Comparison of ENCODE assay signal across 9 mouse cellular contexts in genomic region chr5:124206481-124207038, GRCm38 (mm10). TPM values are rescaled to one million over a fixed set of nuclear protein-coding genes. Genes with fewer than 3 reads are reported as not detected.
DNase-seq lines count a peak whose midpoint lies in the region; ATAC-seq lines count a peak whose summit lies in the region.
"Had no signal": no experiment of that assay in that cellular context is flagged by ENCODE, and none has a peak within 500 bp of the region (broad histone marks: within the 10 kb centered on the region; RNA-seq: fewer than 3 reads in every experiment).

No protein-coding gene starts in this region.

- H3K27ac ChIP-seq in embryonic facial prominence, embryonic 13.5 days: no peak overlapping the region
- H3K27ac ChIP-seq in hindbrain, embryonic 16.5 days (ENCODE audit: low read depth, low read length): no peak overlapping the region

- WGBS in embryonic facial prominence, embryonic 13.5 days: 23% methylated on average over 13 of the region's 13 CpGs
- 42% methylated on average over 13 of the region's 13 CpGs for WGBS in hindbrain, embryonic 16.5 days

- no peaks in the 10 kb centered on the region for H3K9me3 ChIP-seq in embryonic facial prominence, embryonic 13.5 days
- no peaks in the 10 kb centered on the region for H3K9me3 ChIP-seq in hindbrain, embryonic 16.5 days (ENCODE audit: control insufficient read depth, low read length)

- no peaks in the 10 kb centered on the region; the same call in 1 of the 2 replicates for H3K36me3 ChIP-seq in embryonic facial prominence, embryonic 13.5 days
- H3K36me3 ChIP-seq in hindbrain, embryonic 16.5 days (ENCODE audit: control insufficient read depth, insufficient read depth, low read length): no peaks in the 10 kb centered on the region

- H3K9ac ChIP-seq in embryonic facial prominence, embryonic 13.5 days: peak overlapping the region; percentile 27
- H3K9ac ChIP-seq in hindbrain, embryonic 16.5 days (ENCODE audit: low read depth, low read length): no peak overlapping the region

- no peaks in the 10 kb centered on the region for H3K27me3 ChIP-seq in embryonic facial prominence, embryonic 13.5 days
- no peaks in the 10 kb centered on the region for H3K27me3 ChIP-seq in hindbrain, embryonic 16.5 days (replicated peaks; ENCODE audit: control insufficient read depth, insufficient read depth, low read length)
- H3K27me3 ChIP-seq: CH12.LX had no signal

- ATAC-seq in embryonic facial prominence, embryonic 13.5 days (ENCODE audit: insufficient number of reproducible peaks, insufficient read depth, low FRiP score, low TSS enrichment, low read depth): no peak
- ATAC-seq in hindbrain, embryonic 16.5 days: peak; percentile 32; the same call in 1 of the 2 replicates
- ATAC-seq in megakaryocyte-erythroid progenitor cell, adult 5-6 weeks (replicated peaks; ENCODE audit: low FRiP score, low TSS enrichment, poor library complexity, severe bottlenecking): no peak

- DNase-seq in gastrocnemius, adult 18-20 months (ENCODE audit: low spot score): peak; percentile 78
- no peak for DNase-seq in gastrocnemius, postnatal 4 days (ENCODE audit: low spot score in 2 of 2)
- peak; percentile 73 for DNase-seq in lung, postnatal 25 days (ENCODE audit: low spot score)
- DNase-seq in layer of hippocampus, adult 11-12 months (ENCODE audit: low spot score): no peak
- no peak for DNase-seq in natural killer cell, adult 2 months (ENCODE audit: low spot score in 2 of 2)

- H3K4me2 ChIP-seq in embryonic facial prominence, embryonic 13.5 days: no peak overlapping the region
- H3K4me2 ChIP-seq in hindbrain, embryonic 16.5 days (ENCODE audit: low read length): no peak overlapping the region

- no peak overlapping the region for H3K4me3 ChIP-seq in embryonic facial prominence, embryonic 13.5 days
- no peak overlapping the region for H3K4me3 ChIP-seq in hindbrain, embryonic 16.5 days (ENCODE audit: low read length)

- H3K4me1 ChIP-seq in embryonic facial prominence, embryonic 13.5 days: peaks cover 33% of the 10 kb centered on the region
- peaks cover 11% of the 10 kb centered on the region for H3K4me1 ChIP-seq in hindbrain, embryonic 16.5 days (ENCODE audit: control insufficient read depth, insufficient read depth, low read depth, low read length)

RNA-seq across cellular contexts. Expression of gene Pitpnm2, which starts 43.0 kb away (rescaled TPM):
- 10 to 100 TPM; 19.6 to 20.9 TPM for total RNA-seq in gastrocnemius, adult 18-20 months (2021)
- 10 to 100 TPM; 24.7 to 28.9 TPM for total RNA-seq in gastrocnemius, postnatal 4 days (2021)
- polyA plus RNA-seq in embryonic facial prominence, embryonic 13.5 days (2015; fragmentation: Nextera tagmentation; extraction: Ambion mirVana): 4.6 and 4.8 TPM in 2 replicates
- 8.4 and 9.8 TPM in 2 replicates for polyA plus RNA-seq in hindbrain, embryonic 16.5 days (2015; fragmentation: Nextera tagmentation; extraction: Ambion mirVana)
- total RNA-seq in megakaryocyte-erythroid progenitor cell, adult 5-6 weeks (2014; fragmentation: Nextera tagmentation): 23.7 and 33.3 TPM in 2 replicates
- total RNA-seq in megakaryocyte-erythroid progenitor cell, adult 5-6 weeks (2017): 6.5 and 10.9 TPM in 2 replicates

Comparison
In these comparisons a context has a peak if more than half of its experiments do, and no peak if none do; other contexts are left out.
1. DNase-seq: peak in gastrocnemius, adult 18-20 months (single experiment) and lung, postnatal 25 days (single experiment); none in gastrocnemius, postnatal 4 days (0 of 2), layer of hippocampus, adult 11-12 months (single experiment) and natural killer cell, adult 2 months (0 of 2).